Mouse (Mus musculus): ENCODE results near the gene Boc.

- no peak for TF ChIP-seq POLR2A (IDR thresholded peaks at IDR 0.05; ENCODE audit: low read depth, low read length)
- TF ChIP-seq CTCF (conservative IDR thresholded peaks at IDR 0.05; ENCODE audit: insufficient read depth, insufficient read length, low read depth, low read length), result no peak
These were observed 71.5 kb downstream of the Boc start for GRCm38 (mm10) chr16:44487194-44487593.
